Mouse (Mus musculus) lung, embryonic 14.5 days (tissue): ENCODE data around the gene Nfkbie. TPM values are rescaled to one million over a fixed set of nuclear protein-coding genes. Genes with fewer than 3 reads are reported as not detected.

Experiments
- ATAC-seq: fragments of 200-750 bp; cut with Nextera tagmentation; 2 replicates; pipeline ENCODE4 v1.8.0; 2017; ENCODE audit warnings: mild to moderate bottlenecking, moderate TSS enrichment, moderate library complexity; ENCODE audit not compliant: insufficient read depth
- DNase-seq: peaks from one replicate; pipeline ENCODE4 v3.0.0-alpha.2; 2015
- H3K27ac ChIP-seq: fragments of 300-500 bp; sonication (generic); 2 replicates; pipeline ENCODE4 v1.5.1; 2014; ENCODE audit warnings: low read depth, mild to moderate bottlenecking, moderate library complexity
- H3K27me3 ChIP-seq: fragments of 300-500 bp; sonication (generic); 2 replicates; pipeline ENCODE4 v1.6.1; 2014; ENCODE audit warnings: low read length, control low read depth; ENCODE audit not compliant: insufficient read depth
- H3K36me3 ChIP-seq: fragments of 300-500 bp; sonication (generic); 2 replicates; pipeline ENCODE4 v1.6.1; 2014; ENCODE audit warnings: control low read depth; ENCODE audit not compliant: insufficient read depth
- H3K4me1 ChIP-seq: fragments of 300-500 bp; sonication (generic); 2 replicates; pipeline ENCODE4 v1.6.1; 2014; ENCODE audit warnings: antibody characterized with exemption, control low read depth; ENCODE audit not compliant: insufficient read depth
- H3K4me2 ChIP-seq: fragments of 300-500 bp; sonication (generic); 2 replicates; pipeline ENCODE4 v1.6.1; 2014; ENCODE audit warnings: mild to moderate bottlenecking
- H3K4me3 ChIP-seq: fragments of 300-500 bp; sonication (generic); 2 replicates; pipeline ENCODE4 v1.5.1; 2014; ENCODE audit warnings: low read depth, low read length
- H3K9ac ChIP-seq: fragments of 300-500 bp; sonication (generic); 2 replicates; pipeline ENCODE4 v1.6.1; 2014
- H3K9me3 ChIP-seq: fragments of 300-500 bp; sonication (generic); 2 replicates; pipeline ENCODE4 v1.6.1; 2016; ENCODE audit warnings: low read depth, low read length, control low read depth
- CTCF ChIP-seq: IDR thresholded peaks from 2 replicates; pipeline ENCODE4 v1.5.1; 2016; ENCODE audit warnings: antibody characterized with exemption, low read depth
- WGBS: fragments of 180-500 bp; shearing (Covaris S2); extraction: QIAGEN DNeasy Blood & Tissue Kit; methylation state at CpG from one replicate; pipeline ENCODE4 v1.1.7; 2014; 5-methylcytosine and 5-hydroxymethylcytosine counted together
- polyA plus RNA-seq: library from polyadenylated mRNA; unstranded; fragments of >200 nt; fragmentation: Nextera tagmentation; extraction: Ambion mirVana; gene quantifications from 2 replicates; pipeline ENCODE4 v1.2.1, GENCODE M21; 2014

Nfkbie gene
- polyA plus RNA-seq, 1 experiment from 2014 or later: 3.1 TPM

DNA sequence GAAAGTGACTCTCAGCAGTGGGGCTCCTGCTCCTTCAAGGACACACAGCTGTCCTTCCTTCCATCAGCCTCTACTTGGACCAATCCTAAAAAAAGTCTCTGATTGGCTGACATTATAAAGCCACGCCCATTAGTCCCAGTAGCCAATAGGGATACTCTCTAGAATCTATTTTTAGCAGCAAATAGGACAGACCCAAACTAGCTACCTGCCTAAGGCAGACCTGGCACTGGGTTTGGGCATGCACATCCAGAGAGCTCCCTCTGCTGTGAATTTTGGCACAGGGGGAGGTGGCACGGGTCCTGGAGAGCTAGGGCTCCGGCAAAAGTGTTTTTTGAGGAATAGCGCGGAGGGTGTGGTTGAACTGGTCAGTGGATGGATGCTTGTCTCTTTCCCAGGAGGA, 28.9 kb upstream of the Nfkbie start:
- TF ChIP-seq CTCF: no peak
- Histone ChIP-seq H3K4me1 (no peaks in the 10 kb centered on the region), H3K27ac (no peak overlapping the region), H3K9ac (no peak overlapping the region), H3K4me2 (no peak overlapping the region), H3K27me3 (peaks cover 18% of the 10 kb centered on the region), H3K4me3 (no peak overlapping the region), H3K36me3 (no peaks in the 10 kb centered on the region), H3K9me3 (no peaks in the 10 kb centered on the region)
- DNase-seq: no peak
- 21% methylated on average over 5 of the region's 5 CpGs for WGBS
- ATAC-seq: no peak

DNA sequence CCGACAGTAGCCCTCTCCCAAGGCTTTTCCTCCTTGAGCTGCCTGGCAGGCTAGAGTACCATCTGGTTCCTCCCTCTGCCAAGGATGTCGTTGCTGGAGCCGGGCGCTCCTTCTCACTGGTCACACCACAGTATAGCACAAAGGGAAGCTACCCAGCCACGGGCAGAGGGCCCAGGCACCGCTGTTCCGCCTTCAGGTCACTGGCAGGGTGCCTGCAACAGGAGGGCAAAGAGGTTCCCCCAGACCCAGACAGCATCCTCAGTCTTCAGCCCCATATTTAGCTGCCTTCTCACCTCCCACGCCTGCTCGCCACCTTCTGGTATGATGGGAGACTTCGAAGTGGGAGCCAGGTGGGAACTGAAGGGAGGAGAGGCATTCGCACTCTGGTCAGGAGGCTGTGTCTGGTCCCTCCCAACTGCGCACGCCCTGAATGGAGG, 25.1 kb upstream of the Nfkbie start:
- H3K27ac ChIP-seq: no peak overlapping the region
- TF ChIP-seq CTCF: no peak
- H3K4me3 ChIP-seq: no peak overlapping the region
- ATAC-seq (no peak), DNase-seq (no peak)
- no peaks in the 10 kb centered on the region for H3K36me3 ChIP-seq
- H3K4me1 ChIP-seq: no peaks in the 10 kb centered on the region
- no peak overlapping the region for H3K9ac ChIP-seq
- H3K27me3 ChIP-seq: peaks cover 41% of the 10 kb centered on the region
- H3K9me3 ChIP-seq: no peaks in the 10 kb centered on the region
- H3K4me2 ChIP-seq: no peak overlapping the region
- 44% methylated on average over 13 of the region's 13 CpGs for WGBS

DNA sequence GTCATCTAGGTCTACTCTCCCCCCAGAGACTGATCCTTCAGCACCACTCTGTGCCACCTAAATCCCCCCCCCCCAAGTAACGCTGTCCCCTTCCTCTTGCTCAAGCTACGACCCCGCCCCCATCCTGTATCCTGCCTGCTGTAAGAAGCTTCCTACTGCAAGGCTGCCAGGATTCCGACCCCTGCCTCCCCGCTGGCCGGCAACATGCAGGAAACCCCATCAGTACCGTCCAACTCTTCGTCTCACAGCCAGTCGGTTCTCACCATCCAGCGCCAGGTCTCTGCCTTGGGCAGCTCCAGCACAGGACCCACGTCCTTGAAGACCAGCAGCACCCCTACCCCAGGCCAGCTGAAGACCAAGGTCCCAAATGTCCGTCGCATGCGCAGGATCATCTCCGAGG, 22.6 kb upstream of the Nfkbie start:
- Histone ChIP-seq H3K27ac (no peak overlapping the region), H3K9me3 (no peaks in the 10 kb centered on the region), H3K4me1 (no peaks in the 10 kb centered on the region), H3K36me3 (no peaks in the 10 kb centered on the region), H3K4me3 (no peak overlapping the region), H3K9ac (no peak overlapping the region), H3K4me2 (no peak overlapping the region), H3K27me3 (peaks cover 48% of the 10 kb centered on the region)
- 45% methylated on average over 15 of the region's 15 CpGs for WGBS
- ATAC-seq (no peak), DNase-seq (no peak)
- TF ChIP-seq CTCF: no peak

DNA sequence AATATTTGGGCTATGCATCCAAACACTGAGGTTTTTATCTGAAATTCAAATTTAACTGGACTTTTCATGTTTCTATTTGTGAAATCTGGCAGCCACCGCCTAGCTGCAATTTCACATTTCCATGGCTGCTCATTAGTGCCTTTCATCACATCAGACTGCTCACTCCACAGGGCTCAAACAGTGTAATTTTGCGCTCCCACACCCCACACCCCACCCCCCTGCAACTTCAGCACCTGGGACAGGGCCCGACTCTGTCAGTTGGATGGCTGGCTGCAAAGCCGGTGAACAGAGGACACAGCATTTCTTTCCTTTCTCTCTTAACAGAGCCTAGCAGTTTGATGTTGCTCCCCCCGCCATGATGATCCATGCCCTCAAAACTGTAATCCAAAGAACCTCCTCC, 19.2 kb upstream of the Nfkbie start:
- no peak for ATAC-seq
- Histone ChIP-seq H3K4me3 (no peak overlapping the region), H3K9ac (no peak overlapping the region), H3K27me3 (peaks cover 50% of the 10 kb centered on the region), H3K4me2 (no peak overlapping the region), H3K36me3 (no peaks in the 10 kb centered on the region), H3K27ac (no peak overlapping the region), H3K4me1 (no peaks in the 10 kb centered on the region), H3K9me3 (no peaks in the 10 kb centered on the region)
- TF ChIP-seq CTCF: no peak
- 14% methylated on average over 5 of the region's 5 CpGs for WGBS
- peak; percentile 51 for DNase-seq

GRCm38 (mm10) chr17:45538394-45538793, 17.1 kb upstream of the Nfkbie start:
- no peak overlapping the region for H3K27ac ChIP-seq
- no peak overlapping the region for H3K9ac ChIP-seq
- no peak overlapping the region for H3K4me3 ChIP-seq
- no peaks in the 10 kb centered on the region for H3K36me3 ChIP-seq
- peaks cover 53% of the 10 kb centered on the region for H3K27me3 ChIP-seq
- ATAC-seq: no peak
- TF ChIP-seq CTCF: no peak
- no peaks in the 10 kb centered on the region for H3K4me1 ChIP-seq
- no peak overlapping the region for H3K4me2 ChIP-seq
- 56% methylated on average over 4 of the region's 4 CpGs for WGBS
- no peaks in the 10 kb centered on the region for H3K9me3 ChIP-seq
- DNase-seq: no peak

- peaks cover 63% of the 10 kb centered on the region for H3K27me3 ChIP-seq
- ATAC-seq: no peak
Observed at GRCm38 (mm10) chr17:45539664-45540063, 15.8 kb upstream of the Nfkbie start.

GRCm38 (mm10) chr17:45542129-45542528, 13.4 kb upstream of the Nfkbie start:
- no peak overlapping the region for H3K9ac ChIP-seq
- H3K36me3 ChIP-seq: 0 out of 2 replicates have a peak, but pooled peaks cover 3% of the 10 kb centered on the region
- H3K27ac ChIP-seq: no peak overlapping the region
- no peak overlapping the region for H3K4me3 ChIP-seq
- no peak for ATAC-seq
- no peaks in the 10 kb centered on the region for H3K9me3 ChIP-seq
- no peak for DNase-seq
- no peak overlapping the region for H3K4me2 ChIP-seq
- 21% methylated on average over 6 of the region's 6 CpGs for WGBS
- no peak for TF ChIP-seq CTCF
- H3K4me1 ChIP-seq: peaks cover 10% of the 10 kb centered on the region; the same call in 1 of the 2 replicates
- peaks cover 71% of the 10 kb centered on the region for H3K27me3 ChIP-seq

More at GRCm38 (mm10) chr17:45539664-45540063, 15.8 kb upstream of the Nfkbie start:
- no peaks in the 10 kb centered on the region for H3K36me3 ChIP-seq
- no peaks in the 10 kb centered on the region for H3K9me3 ChIP-seq
- no peak overlapping the region for H3K4me2 ChIP-seq
- peaks cover 5% of the 10 kb centered on the region; the same call in 1 of the 2 replicates for H3K4me1 ChIP-seq
- H3K4me3 ChIP-seq: no peak overlapping the region
- WGBS: 70% methylated on average over 21 of the region's 21 CpGs
- no peak overlapping the region for H3K9ac ChIP-seq
- no peak for DNase-seq
- TF ChIP-seq CTCF: no peak
- no peak overlapping the region for H3K27ac ChIP-seq

- Histone ChIP-seq H3K36me3 (0 out of 2 replicates have a peak, but pooled peaks cover 3% of the 10 kb centered on the region), H3K9ac (no peak overlapping the region), H3K27me3 (peaks cover 77% of the 10 kb centered on the region), H3K9me3 (no peaks in the 10 kb centered on the region), H3K27ac (no peak overlapping the region), H3K4me3 (no peak overlapping the region), H3K4me2 (no peak overlapping the region), H3K4me1 (peaks cover 10% of the 10 kb centered on the region; the same call in 1 of the 2 replicates)
- no peak for DNase-seq
- no peak for ATAC-seq
- 76% methylated on average over 2 of the region's 2 CpGs for WGBS
- no peak for TF ChIP-seq CTCF
Observed at GRCm38 (mm10) chr17:45542705-45543104, 12.8 kb upstream of the Nfkbie start.
